Mouse (Mus musculus): ENCODE data around the gene Pla2g2c.

- TF ChIP-seq CTCF (IDR thresholded peaks at IDR 0.05; ENCODE audit: extremely low read depth, insufficient read depth, insufficient read length, insufficient replicate concordance) (no peak), POLR2A (IDR thresholded peaks at IDR 0.05; ENCODE audit: low read depth, low read length) (no peak)
Observed at GRCm38 (mm10) chr4:138711051-138711820, 13.4 kb upstream of the Pla2g2c start.

All from spleen, adult 2 months (tissue).